Mouse (Mus musculus): ENCODE results near the gene Sim2. TPM values are rescaled to one million over a fixed set of nuclear protein-coding genes. Genes with fewer than 3 reads are reported as not detected.
A peak's percentile ranks its signal among the peaks of the same experiment; 100 is the strongest.

Sim2 gene
- polyA plus RNA-seq, 1 experiment: 0.05 TPM

- no peak for DNase-seq
- WGBS: 38% methylated on average over 5 of the region's 5 CpGs
- no peak for TF ChIP-seq POLR2A (IDR thresholded peaks at IDR 0.05; ENCODE audit: borderline replicate concordance, insufficient read depth, low read length)
- TF ChIP-seq CTCF (IDR thresholded peaks at IDR 0.05; ENCODE audit: borderline replicate concordance, insufficient read depth, low read depth, low read length): no peak
These were observed 17.5 kb upstream of the Sim2 start for GRCm38 (mm10) chr16:94067280-94067679.

GRCm38 (mm10) chr16:94069061-94069460 is 15.7 kb upstream of the Sim2 start:
- 97% methylated on average over 5 of the region's 5 CpGs for WGBS
- no peak overlapping the region for H3K4me3 ChIP-seq (replicated peaks; ENCODE audit: insufficient read depth, low read depth, low read length)
- TF ChIP-seq POLR2A (IDR thresholded peaks at IDR 0.05; ENCODE audit: borderline replicate concordance, insufficient read depth, low read length) (no peak), CTCF (IDR thresholded peaks at IDR 0.05; ENCODE audit: borderline replicate concordance, insufficient read depth, low read depth, low read length) (no peak)
- H3K27me3 ChIP-seq (ENCODE audit: control insufficient read depth, insufficient read depth, low read length): peaks cover 2% of the 10 kb centered on the region; the same call in 1 of the 2 replicates
- no peak overlapping the region for H3K27ac ChIP-seq (ENCODE audit: insufficient read depth, low read length)
- H3K4me1 ChIP-seq (ENCODE audit: control insufficient read depth, insufficient read depth, low read length): no peaks in the 10 kb centered on the region
- no peak for DNase-seq

More at GRCm38 (mm10) chr16:94067280-94067679, 17.5 kb upstream of the Sim2 start:
- Histone ChIP-seq H3K4me3 (replicated peaks; ENCODE audit: insufficient read depth, low read depth, low read length) (no peak overlapping the region), H3K27me3 (ENCODE audit: control insufficient read depth, insufficient read depth, low read length) (peaks cover 2% of the 10 kb centered on the region; the same call in 1 of the 2 replicates), H3K4me1 (ENCODE audit: control insufficient read depth, insufficient read depth, low read length) (no peaks in the 10 kb centered on the region), H3K27ac (ENCODE audit: insufficient read depth, low read length) (no peak overlapping the region)

GRCm38 (mm10) chr16:94070920-94071319 is 13.8 kb upstream of the Sim2 start:
- WGBS: 53% methylated on average over 9 of the region's 9 CpGs
- DNase-seq: no peak
- peaks cover 2% of the 10 kb centered on the region; the same call in 1 of the 2 replicates for H3K27me3 ChIP-seq (ENCODE audit: control insufficient read depth, insufficient read depth, low read length)
- no peak overlapping the region for H3K27ac ChIP-seq (ENCODE audit: insufficient read depth, low read length)
- no peaks in the 10 kb centered on the region for H3K4me1 ChIP-seq (ENCODE audit: control insufficient read depth, insufficient read depth, low read length)
- H3K4me3 ChIP-seq (replicated peaks; ENCODE audit: insufficient read depth, low read depth, low read length): no peak overlapping the region
- no peak for TF ChIP-seq POLR2A (IDR thresholded peaks at IDR 0.05; ENCODE audit: borderline replicate concordance, insufficient read depth, low read length)
- no peak for TF ChIP-seq CTCF (IDR thresholded peaks at IDR 0.05; ENCODE audit: borderline replicate concordance, insufficient read depth, low read depth, low read length)

GRCm38 (mm10) chr16:94071468-94071867 is 13.3 kb upstream of the Sim2 start:
- Histone ChIP-seq H3K4me3 (replicated peaks; ENCODE audit: insufficient read depth, low read depth, low read length) (no peak overlapping the region), H3K27me3 (ENCODE audit: control insufficient read depth, insufficient read depth, low read length) (peaks cover under 1% of the 10 kb centered on the region; the same call in 1 of the 2 replicates)
- DNase-seq: no peak

GRCm38 (mm10) chr16:94075362-94076027 is 9.2 kb upstream of the Sim2 start:
- H3K4me1 ChIP-seq (ENCODE audit: control insufficient read depth, insufficient read depth, low read length): no peaks in the 10 kb centered on the region
- peaks cover 17% of the 10 kb centered on the region for H3K27me3 ChIP-seq (ENCODE audit: control insufficient read depth, insufficient read depth, low read length)
- H3K27ac ChIP-seq (ENCODE audit: insufficient read depth, low read length): no peak overlapping the region
- TF ChIP-seq POLR2A (IDR thresholded peaks at IDR 0.05; ENCODE audit: borderline replicate concordance, insufficient read depth, low read length): no peak
- no peak for TF ChIP-seq CTCF (IDR thresholded peaks at IDR 0.05; ENCODE audit: borderline replicate concordance, insufficient read depth, low read depth, low read length)
- 31% methylated on average over 19 of the region's 19 CpGs for WGBS
- no peak overlapping the region for H3K4me3 ChIP-seq (replicated peaks; ENCODE audit: insufficient read depth, low read depth, low read length)
- DNase-seq: no peak

More at GRCm38 (mm10) chr16:94071468-94071867, 13.3 kb upstream of the Sim2 start:
- 37% methylated on average over 8 of the region's 8 CpGs for WGBS
- Histone ChIP-seq H3K4me1 (ENCODE audit: control insufficient read depth, insufficient read depth, low read length) (no peaks in the 10 kb centered on the region), H3K27ac (ENCODE audit: insufficient read depth, low read length) (no peak overlapping the region)
- no peak for TF ChIP-seq CTCF (IDR thresholded peaks at IDR 0.05; ENCODE audit: borderline replicate concordance, insufficient read depth, low read depth, low read length)
- TF ChIP-seq POLR2A (IDR thresholded peaks at IDR 0.05; ENCODE audit: borderline replicate concordance, insufficient read depth, low read length): no peak

- WGBS: 5% methylated on average over 23 of the region's 23 CpGs
- peaks cover 27% of the 10 kb centered on the region for H3K27me3 ChIP-seq (ENCODE audit: control insufficient read depth, insufficient read depth, low read length)
- H3K27ac ChIP-seq (ENCODE audit: insufficient read depth, low read length): no peak overlapping the region
- H3K4me1 ChIP-seq (ENCODE audit: control insufficient read depth, insufficient read depth, low read length): no peaks in the 10 kb centered on the region
- no peak for TF ChIP-seq CTCF (IDR thresholded peaks at IDR 0.05; ENCODE audit: borderline replicate concordance, insufficient read depth, low read depth, low read length)
- no peak for DNase-seq
- no peak overlapping the region for H3K4me3 ChIP-seq (replicated peaks; ENCODE audit: insufficient read depth, low read depth, low read length)
These were observed 6.2 kb upstream of the Sim2 start for GRCm38 (mm10) chr16:94078318-94079074.

GRCm38 (mm10) chr16:94079075-94079855 is 5.5 kb upstream of the Sim2 start:
- DNase-seq: peak in 1 of 2 experiments; percentile 22
- H3K4me1 ChIP-seq (ENCODE audit: control insufficient read depth, insufficient read depth, low read length): no peaks in the 10 kb centered on the region
- H3K27me3 ChIP-seq (ENCODE audit: control insufficient read depth, insufficient read depth, low read length): peaks cover 27% of the 10 kb centered on the region
- WGBS: 3% methylated on average over 47 of the region's 47 CpGs
- TF ChIP-seq CTCF (IDR thresholded peaks at IDR 0.05; ENCODE audit: borderline replicate concordance, insufficient read depth, low read depth, low read length) (no peak), POLR2A (IDR thresholded peaks at IDR 0.05; ENCODE audit: borderline replicate concordance, insufficient read depth, low read length) (no peak)
- H3K27ac ChIP-seq (ENCODE audit: insufficient read depth, low read length): no peak overlapping the region
- H3K4me3 ChIP-seq (replicated peaks; ENCODE audit: insufficient read depth, low read depth, low read length): no peak overlapping the region
